Mouse (Mus musculus) kidney, embryonic 14.5 days (tissue): ENCODE data around the gene Myo1h. TPM values are rescaled to one million over a fixed set of nuclear protein-coding genes. Genes with fewer than 3 reads are reported as not detected.
A peak's percentile ranks its signal among the peaks of the same experiment; 100 is the strongest.

ENCODE experiments used
- ATAC-seq: fragments of 200-750 bp; cut with Nextera tagmentation; 2 replicates; pipeline ENCODE4 v1.8.0; 2017; ENCODE audit warnings: moderate number of reproducible peaks, mild to moderate bottlenecking, moderate TSS enrichment, moderate library complexity; ENCODE audit not compliant: low FRiP score, low TSS enrichment
- H3K27ac ChIP-seq: fragments of 300-500 bp; sonication (generic); 2 replicates; pipeline ENCODE4 v1.5.1; 2014; ENCODE audit warnings: low read depth, mild to moderate bottlenecking, low read length, moderate library complexity, mixed read lengths
- H3K27me3 ChIP-seq: fragments of 300-500 bp; sonication (generic); 2 replicates; pipeline ENCODE4 v1.6.1; 2014; ENCODE audit warnings: mild to moderate bottlenecking, low read length; ENCODE audit not compliant: control insufficient read depth, insufficient read depth
- H3K36me3 ChIP-seq: fragments of 300-500 bp; sonication (generic); 2 replicates; pipeline ENCODE4 v1.6.1; 2014; ENCODE audit warnings: low read length, mixed read lengths; ENCODE audit not compliant: control insufficient read depth, insufficient read depth
- H3K4me1 ChIP-seq: fragments of 300-500 bp; sonication (generic); 2 replicates; pipeline ENCODE4 v1.6.1; 2014; ENCODE audit warnings: low read length, mixed read lengths; ENCODE audit not compliant: control insufficient read depth, insufficient read depth
- H3K4me2 ChIP-seq: fragments of 300-500 bp; sonication (generic); replicated peaks from 2 replicates; pipeline ENCODE4 v1.6.1; 2014; ENCODE audit warnings: low read depth, mild to moderate bottlenecking, low read length
- H3K4me3 ChIP-seq: fragments of 300-500 bp; sonication (generic); 2 replicates; pipeline ENCODE4 v1.5.1; 2014; ENCODE audit warnings: mild to moderate bottlenecking, low read length
- H3K9ac ChIP-seq: fragments of 300-500 bp; sonication (generic); 2 replicates; pipeline ENCODE4 v1.6.1; 2014; ENCODE audit warnings: low read depth, mild to moderate bottlenecking, low read length, moderate library complexity
- H3K9me3 ChIP-seq: fragments of 300-500 bp; sonication (generic); 2 replicates; pipeline ENCODE4 v1.6.1; 2016; ENCODE audit warnings: low read length; ENCODE audit not compliant: control insufficient read depth
- WGBS: fragments of 180-500 bp; shearing (Covaris S2); extraction: QIAGEN DNeasy Blood & Tissue Kit; methylation state at CpG from one replicate; pipeline ENCODE4 v1.1.7; 2014; 5-methylcytosine and 5-hydroxymethylcytosine counted together
- polyA plus RNA-seq: library from polyadenylated mRNA; unstranded; fragments of >200 nt; fragmentation: Nextera tagmentation; extraction: Ambion mirVana; gene quantifications from 2 replicates; pipeline ENCODE4 v1.2.1, GENCODE M21; 2014

Myo1h gene
- polyA plus RNA-seq, 1 experiment from 2014 or later, result 1.8 TPM

- Histone ChIP-seq H3K9ac (no peak overlapping the region), H3K36me3 (no peaks in the 10 kb centered on the region), H3K4me2 (no peak overlapping the region), H3K27me3 (no peaks in the 10 kb centered on the region), H3K9me3 (no peaks in the 10 kb centered on the region), H3K4me3 (no peak overlapping the region), H3K27ac (no peak overlapping the region), H3K4me1 (no peaks in the 10 kb centered on the region)
- ATAC-seq, result no peak
- 87% methylated on average over 24 of the region's 24 CpGs for WGBS
Observed at GRCm38 (mm10) chr5:114299883-114300610, 11.1 kb downstream of the Myo1h start.

GRCm38 (mm10) chr5:114303166-114303565 lies 14.2 kb downstream of the Myo1h start:
- Histone ChIP-seq H3K4me1 (no peaks in the 10 kb centered on the region), H3K9me3 (no peaks in the 10 kb centered on the region), H3K36me3 (no peaks in the 10 kb centered on the region), H3K4me2 (no peak overlapping the region), H3K9ac (no peak overlapping the region), H3K4me3 (no peak overlapping the region), H3K27ac (no peak overlapping the region), H3K27me3 (no peaks in the 10 kb centered on the region)
- WGBS, result 74% methylated on average over 6 of the region's 6 CpGs
- ATAC-seq, result no peak

GRCm38 (mm10) chr5:114306496-114306895 lies 17.5 kb downstream of the Myo1h start:
- Histone ChIP-seq H3K9me3 (no peaks in the 10 kb centered on the region), H3K9ac (no peak overlapping the region), H3K4me3 (no peak overlapping the region), H3K27me3 (no peaks in the 10 kb centered on the region), H3K27ac (no peak overlapping the region), H3K4me1 (0 out of 2 replicates have a peak, but pooled peaks cover 3% of the 10 kb centered on the region), H3K4me2 (no peak overlapping the region), H3K36me3 (no peaks in the 10 kb centered on the region)
- no peak for ATAC-seq
- 23% methylated on average over 5 of the region's 5 CpGs for WGBS

- H3K4me2 ChIP-seq, result peak overlapping the region; percentile 34
- peak; percentile 34; the same call in 1 of the 2 replicates for ATAC-seq
- H3K4me3 ChIP-seq, result no peak overlapping the region
- H3K27me3 ChIP-seq, result no peaks in the 10 kb centered on the region
- no peaks in the 10 kb centered on the region for H3K36me3 ChIP-seq
- 0 out of 2 replicates have a peak overlapping the region, but pooled peaks have one; percentile 34 for H3K9ac ChIP-seq
- 0 out of 2 replicates have a peak, but pooled peaks cover 3% of the 10 kb centered on the region for H3K4me1 ChIP-seq
- no peaks in the 10 kb centered on the region for H3K9me3 ChIP-seq
- H3K27ac ChIP-seq, result no peak overlapping the region
- WGBS, result 50% methylated on average over 18 of the region's 18 CpGs
Observed at GRCm38 (mm10) chr5:114308765-114309679, 20.1 kb downstream of the Myo1h start.

- Histone ChIP-seq H3K27ac (no peak overlapping the region), H3K9ac (0 out of 2 replicates have a peak overlapping the region, but pooled peaks have one; percentile 34), H3K36me3 (no peaks in the 10 kb centered on the region), H3K4me2 (peak overlapping the region; percentile 34), H3K9me3 (no peaks in the 10 kb centered on the region), H3K4me1 (0 out of 2 replicates have a peak, but pooled peaks cover 3% of the 10 kb centered on the region), H3K4me3 (no peak overlapping the region), H3K27me3 (no peaks in the 10 kb centered on the region)
- no peak for ATAC-seq
- 44% methylated on average over 11 of the region's 11 CpGs for WGBS
Observed at GRCm38 (mm10) chr5:114309680-114310036, 20.7 kb downstream of the Myo1h start.

- Histone ChIP-seq H3K4me1 (no peaks in the 10 kb centered on the region), H3K27ac (no peak overlapping the region), H3K9me3 (no peaks in the 10 kb centered on the region), H3K4me3 (no peak overlapping the region), H3K36me3 (no peaks in the 10 kb centered on the region), H3K27me3 (0 out of 2 replicates have a peak, but pooled peaks cover 6% of the 10 kb centered on the region), H3K9ac (no peak overlapping the region), H3K4me2 (no peak overlapping the region; the same call in 1 of the 2 replicates)
- 64% methylated on average over 25 of the region's 25 CpGs for WGBS
- no peak for ATAC-seq
Observed at GRCm38 (mm10) chr5:114323105-114323790, 34.3 kb downstream of the Myo1h start.

- Histone ChIP-seq H3K4me2 (no peak overlapping the region; the same call in 1 of the 2 replicates), H3K4me3 (no peak overlapping the region), H3K27me3 (0 out of 2 replicates have a peak, but pooled peaks cover 6% of the 10 kb centered on the region), H3K9me3 (no peaks in the 10 kb centered on the region), H3K4me1 (no peaks in the 10 kb centered on the region), H3K36me3 (no peaks in the 10 kb centered on the region), H3K27ac (no peak overlapping the region), H3K9ac (no peak overlapping the region)
- WGBS, result 22% methylated on average over 16 of the region's 16 CpGs
- ATAC-seq, result peak; percentile 64; the same call in 1 of the 2 replicates
Observed at GRCm38 (mm10) chr5:114323791-114324507, 35.0 kb downstream of the Myo1h start.

- Histone ChIP-seq H3K4me1 (no peaks in the 10 kb centered on the region), H3K27me3 (no peaks in the 10 kb centered on the region), H3K27ac (no peak overlapping the region), H3K4me2 (no peak overlapping the region), H3K4me3 (no peak overlapping the region), H3K9me3 (no peaks in the 10 kb centered on the region), H3K36me3 (no peaks in the 10 kb centered on the region), H3K9ac (no peak overlapping the region)
- 85% methylated on average over 5 of the region's 5 CpGs for WGBS
- ATAC-seq, result no peak
Observed at GRCm38 (mm10) chr5:114342996-114343395, 54.0 kb downstream of the Myo1h start.
